8 mouse cellular contexts compared by ENCODE assay signal in genomic region chr12:84450718-84451646, GRCm38 (mm10). TPM values are rescaled to one million over a fixed set of nuclear protein-coding genes. Genes with fewer than 3 reads are reported as not detected.
A peak's percentile ranks its signal among the peaks of the same experiment; 100 is the strongest.
DNase-seq lines count a peak whose midpoint lies in the region; ATAC-seq and TF ChIP-seq lines count a peak whose summit lies in the region.

Gene Aldh6a1 (minus strand): TSS chr12:84451004.
Gene Lin52 (plus strand): TSS chr12:84451422.

- in situ Hi-C loops in Patski (cut with MboI; ENCODE audit: low pct_unique_long_range_greater_than_20kb) = loop anchor here (5.0 kb wide), 1 partner anchor 104 kb away; no protein-coding TSS in a partner anchor

- peaks cover 23% of the 10 kb centered on the region for H3K4me1 ChIP-seq in hindbrain, embryonic 13.5 days (replicated peaks)

- no peak for TF ChIP-seq CTCF in Patski (IDR thresholded peaks at IDR 0.05)

- CTCF ChIA-PET in Patski (lab: Charles Lee) = no interaction called here

- no peaks in the 10 kb centered on the region for H3K27me3 ChIP-seq in Patski
- H3K27me3 ChIP-seq in hindbrain, embryonic 13.5 days = peaks cover 23% of the 10 kb centered on the region

- POLR2A ChIA-PET in Patski (lab: Charles Lee) = interaction anchor here (1.6 kb wide), 1 partner anchor 14 kb away, joined by 3 read pairs; no protein-coding TSS in a partner anchor

- H3K4me2 ChIP-seq in hindbrain, embryonic 13.5 days = peak within 1 kb of the TSS; percentile 98

- DNase-seq in Patski (ENCODE audit: low read depth, low spot score) = peak; percentile 99
- DNase-seq in cerebellum, postnatal 14 days = peak; percentile 96
- peak; percentile 97 for DNase-seq in frontal cortex, postnatal 14 days (ENCODE audit: low spot score in 2 of 2)
- DNase-seq in layer of hippocampus, postnatal 25 days (ENCODE audit: extremely low spot score in 1 of 2, low spot score in 1 of 2) = peak; percentile 82
- DNase-seq in lung, postnatal 25 days (ENCODE audit: low spot score) = peak; percentile 100
- peak; percentile 99 for DNase-seq in retina, embryonic 14.5 days (ENCODE audit: low spot score)
- peak; percentile 95 for DNase-seq in thymus, postnatal 4 days

- no peaks in the 10 kb centered on the region for H3K9me3 ChIP-seq in hindbrain, embryonic 13.5 days

- WGBS in hindbrain, embryonic 13.5 days = under 1% methylated on average over 49 of the region's 49 CpGs

- H3K36me3 ChIP-seq in hindbrain, embryonic 13.5 days = no peaks in the 10 kb centered on the region

- ATAC-seq in Patski = peak; percentile 95
- ATAC-seq in hindbrain, embryonic 13.5 days (ENCODE audit: low FRiP score) = peak; percentile 98

- peak within 1 kb of the TSS; percentile 82 for H3K27ac ChIP-seq in hindbrain, embryonic 13.5 days

- peak within 1 kb of the TSS; percentile 80 for H3K4me3 ChIP-seq in hindbrain, embryonic 13.5 days

- H3K9ac ChIP-seq in hindbrain, embryonic 13.5 days = peak within 1 kb of the TSS; percentile 78

RNA-seq across cellular contexts. Expression of gene Aldh6a1, which starts in this region (rescaled TPM):
- polyA plus RNA-seq in Patski (2021) = 25.0 TPM
- 30.3 and 32.9 TPM in 2 replicates for polyA plus RNA-seq in hindbrain, embryonic 13.5 days (2015; fragmentation: Nextera tagmentation; extraction: Ambion mirVana)
- 10 to 100 TPM; 45.1 to 47.5 TPM for total RNA-seq in layer of hippocampus, postnatal 25 days (2021)

RNA-seq across cellular contexts. Expression of gene Lin52, which starts in this region (rescaled TPM):
- polyA plus RNA-seq in Patski (2021) = 11.0 TPM
- 34.8 and 36.1 TPM in 2 replicates for polyA plus RNA-seq in hindbrain, embryonic 13.5 days (2015; fragmentation: Nextera tagmentation; extraction: Ambion mirVana)
- 10 to 100 TPM; 20.4 to 25.5 TPM for total RNA-seq in layer of hippocampus, postnatal 25 days (2021)

Comparison
In these comparisons a context has a peak if more than half of its experiments do, and no peak if none do; other contexts are left out.
1. Peak in every context shown above with its lines: DNase-seq, ATAC-seq, H3K4me3 ChIP-seq and H3K27ac ChIP-seq.